Mouse (Mus musculus) MEL (cell line): Measurements from ENCODE around the gene Map1b. TPM values are rescaled to one million over a fixed set of nuclear protein-coding genes. Genes with fewer than 3 reads are reported as not detected.

Experiments used
- DNase-seq: peaks from one replicate; pipeline ENCODE4 v3.0.0; 2011; ENCODE audit warnings: low read depth, low spot score
- H3K27ac ChIP-seq: 2 replicates; pipeline ENCODE4 v1.5.1; 2012; ENCODE audit warnings: low read depth, mild to moderate bottlenecking, control low read depth, low read length, moderate library complexity; ENCODE audit not compliant: control insufficient read depth
- H3K27me3 ChIP-seq, 2 experiments: fragments of 150-350 bp in 1 of 2; sonication (generic) in 1 of 2; 2 replicates each; pipeline ENCODE4 v1.6.1; 2012; ENCODE audit warnings: low read length in 2 of 2, mild to moderate bottlenecking in 2 of 2, improper control_type of control experiment in 1 of 2, moderate library complexity in 1 of 2; ENCODE audit not compliant: insufficient read depth in 2 of 2, control insufficient read depth in 1 of 2
- H3K36me3 ChIP-seq, 2 experiments: 2 replicates each; pipeline ENCODE4 v1.6.1; 2012 to 2014; ENCODE audit warnings: low read length in 2 of 2, improper control_type of control experiment in 1 of 2, inconsistent platforms in 1 of 2, mild to moderate bottlenecking in 1 of 2; ENCODE audit not compliant: insufficient read depth in 2 of 2, control insufficient read depth in 1 of 2
- H3K4me1 ChIP-seq, 2 experiments: fragments of 150-350 bp in 1 of 2; sonication (generic) in 1 of 2; 2 replicates each; pipeline ENCODE4 v1.6.1; 2012; ENCODE audit warnings: low read length in 2 of 2, improper control_type of control experiment in 1 of 2, mild to moderate bottlenecking in 1 of 2; ENCODE audit not compliant: insufficient read depth in 2 of 2, control insufficient read depth in 1 of 2
- H3K4me3 ChIP-seq, 2 experiments: fragments of 150-350 bp in 1 of 2; sonication (generic) in 1 of 2; 2 replicates each; pipeline ENCODE4 v1.5.1; 2012; ENCODE audit warnings: low read depth in 2 of 2, low read length in 2 of 2, mild to moderate bottlenecking in 2 of 2, moderate library complexity in 2 of 2, control low read depth in 1 of 2, improper control_type of control experiment in 1 of 2; ENCODE audit not compliant: control insufficient read depth in 1 of 2, insufficient read depth in 1 of 2
- H3K79me2 ChIP-seq: 2 replicates; pipeline ENCODE4 v1.6.1; 2012; ENCODE audit warnings: mild to moderate bottlenecking, low read length, moderate library complexity; ENCODE audit not compliant: control insufficient read depth, poor library complexity, insufficient read depth
- H3K9ac ChIP-seq: 2 replicates; pipeline ENCODE4 v1.6.1; 2012; ENCODE audit warnings: low read depth, mild to moderate bottlenecking, control low read depth, low read length, moderate library complexity; ENCODE audit not compliant: control insufficient read depth, poor library complexity, severe bottlenecking
- H3K9me3 ChIP-seq: fragments of 150-350 bp; sonication (generic); replicated peaks from 2 replicates; pipeline ENCODE4 v1.6.1; 2012; ENCODE audit warnings: mild to moderate bottlenecking, low read length, improper control_type of control experiment, moderate library complexity; ENCODE audit not compliant: insufficient read depth
- CTCF ChIP-seq, 3 experiments: IDR thresholded peaks in 2 of 3; conservative IDR thresholded peaks in 1 of 3; 2 replicates each; pipeline ENCODE4 v1.5.1; 2011 to 2012; ENCODE audit warnings: low read length in 3 of 3, low read depth in 2 of 3, mild to moderate bottlenecking in 2 of 3, improper control_type of control experiment in 1 of 3, inconsistent platforms in 1 of 3, mixed read lengths in 1 of 3, moderate library complexity in 1 of 3; ENCODE audit not compliant: control insufficient read depth in 1 of 3, insufficient read depth in 1 of 3, poor library complexity in 1 of 3, severe bottlenecking in 1 of 3
- ELF1 ChIP-seq: IDR thresholded peaks from 2 replicates; pipeline ENCODE4 v1.6.1; 2014; ENCODE audit warnings: low read depth, mild to moderate bottlenecking, inconsistent platforms, low read length, improper control_type of control experiment, moderate library complexity
- EP300 ChIP-seq, 2 experiments: IDR thresholded peaks; 2 replicates each; pipeline ENCODE4 v1.6.1; 2011; ENCODE audit warnings: improper control_type of control experiment in 2 of 2, low read length in 2 of 2, low read depth in 1 of 2, mild to moderate bottlenecking in 1 of 2
- HCFC1 ChIP-seq: IDR thresholded peaks from 2 replicates; pipeline ENCODE4 v1.6.1; 2012; ENCODE audit warnings: low read depth, mild to moderate bottlenecking, inconsistent platforms, low read length, improper control_type of control experiment, moderate library complexity
- JUND ChIP-seq: IDR thresholded peaks from 2 replicates; pipeline ENCODE4 v1.6.1; 2011; ENCODE audit warnings: low read depth, mild to moderate bottlenecking, improper control_type of control experiment, low read length
- MEF2A ChIP-seq: IDR thresholded peaks from 2 replicates; pipeline ENCODE4 v1.6.1; 2014; ENCODE audit warnings: low read depth, mild to moderate bottlenecking, inconsistent platforms, low read length, improper control_type of control experiment; ENCODE audit not compliant: poor library complexity, insufficient replicate concordance, severe bottlenecking; ENCODE audit errors: extremely low read depth
- NELFE ChIP-seq: IDR thresholded peaks from 2 replicates; pipeline ENCODE4 v1.6.1; 2011; ENCODE audit warnings: low read depth, low read length, improper control_type of control experiment
- RAD21 ChIP-seq: IDR thresholded peaks from 2 replicates; pipeline ENCODE4 v1.6.1; 2011; ENCODE audit warnings: mild to moderate bottlenecking, low read depth, low read length, improper control_type of control experiment
- SMC3 ChIP-seq: IDR thresholded peaks from 2 replicates; pipeline ENCODE4 v1.6.1; 2011; ENCODE audit warnings: low read depth, low read length, improper control_type of control experiment
- TBP ChIP-seq: IDR thresholded peaks from 2 replicates; pipeline ENCODE4 v1.8.0; 2011; ENCODE audit warnings: low read depth, low read length, improper control_type of control experiment
- ZKSCAN1 ChIP-seq: IDR thresholded peaks from 2 replicates; pipeline ENCODE4 v1.6.1; 2012; ENCODE audit warnings: low read depth, mild to moderate bottlenecking, inconsistent platforms, low read length, improper control_type of control experiment, moderate library complexity
- ZNF384 ChIP-seq: IDR thresholded peaks from 2 replicates; pipeline ENCODE4 v1.6.1; 2012; ENCODE audit warnings: low read depth, mild to moderate bottlenecking, inconsistent platforms, low read length, improper control_type of control experiment
- polyA plus RNA-seq, 2 experiments: library from polyadenylated mRNA; stranded (reverse) in 1 of 2; unstranded in 1 of 2; fragments of >175 nt in 1 of 2; fragments of >200 nt in 1 of 2; gene quantifications; 2 replicates each; pipeline versions ENCODE4 v1.2.1 to v1.2.4; 2012; ENCODE audit warnings: low replicate concordance in 2 of 2, low read depth in 1 of 2; ENCODE audit not compliant: insufficient read length in 2 of 2, insufficient read depth in 1 of 2, missing spikeins in 1 of 2
- total RNA-seq: library from RNA; depleted of rRNA; stranded (reverse); fragments of 300-350 nt; gene quantifications from 2 replicates; pipeline ENCODE4 v1.2.3, GENCODE M21; 2012

The Map1b gene
- total and polyA plus RNA-seq, 3 experiments = not detected

DNA sequence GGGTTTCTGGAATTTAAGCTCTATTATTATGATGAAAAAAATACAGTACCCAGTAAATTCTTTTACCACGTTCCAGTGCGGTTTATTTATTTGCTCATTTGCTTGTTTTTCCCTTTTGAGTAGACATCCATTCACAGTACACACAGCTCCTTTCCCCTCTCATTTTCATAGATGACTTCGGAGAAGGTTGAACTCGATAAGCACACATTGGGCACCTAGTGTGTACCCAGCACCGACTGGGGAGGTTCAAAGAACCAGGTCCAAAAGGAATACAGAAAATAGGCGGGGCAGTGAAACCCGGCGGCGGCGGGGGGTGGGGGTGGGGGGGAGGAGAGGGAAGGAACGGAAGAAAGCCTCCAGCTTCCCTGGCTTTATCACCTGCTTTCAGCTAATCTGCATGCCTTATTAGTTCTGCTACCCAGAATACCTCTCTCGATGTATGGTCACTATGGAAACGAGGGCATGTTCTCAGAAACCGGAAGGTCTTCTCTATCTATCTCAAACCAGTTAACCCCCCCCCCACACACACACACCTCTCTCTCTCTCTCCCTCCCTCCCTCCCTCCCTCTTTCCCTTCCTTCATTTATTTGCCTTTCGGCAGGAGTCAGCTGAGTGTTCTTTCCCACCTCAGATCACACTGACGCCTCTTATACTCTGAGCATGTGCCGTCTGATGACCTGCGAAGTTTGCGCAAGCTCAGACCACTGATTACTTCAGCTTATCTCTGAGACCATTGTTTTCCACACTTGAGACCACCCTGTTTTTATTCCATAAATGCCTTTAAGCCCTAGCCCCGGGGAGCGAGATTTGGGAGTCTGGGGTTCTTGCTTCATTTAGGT lies 25.3 kb upstream of the Map1b start:
- TF ChIP-seq NELFE = no peak
- TF ChIP-seq MEF2A = no peak

DNA sequence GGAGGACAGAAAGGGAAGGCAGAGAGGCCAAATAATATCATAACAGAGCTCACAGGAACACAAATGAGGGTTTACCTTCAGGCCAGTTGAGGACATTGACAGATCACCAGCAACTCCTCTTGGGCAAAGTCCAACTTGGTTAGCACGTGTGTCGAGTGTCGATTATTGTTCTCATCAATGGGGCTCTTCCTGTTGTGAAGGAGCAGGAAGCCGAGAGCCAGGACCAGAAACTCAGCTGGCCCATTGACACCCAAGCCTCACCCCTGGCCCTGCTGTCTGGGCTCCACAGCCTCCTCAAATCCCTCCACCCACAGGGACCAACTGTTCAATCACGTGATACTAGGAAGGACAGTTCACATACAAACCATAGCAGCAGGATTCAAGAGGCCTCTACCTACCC lies 22.9 kb upstream of the Map1b start:
- TF ChIP-seq ELF1 = no peak
- no peak for TF ChIP-seq ZNF384
- TF ChIP-seq CTCF (IDR thresholded peaks at IDR 0.05 in 2 of 3, conservative IDR thresholded peaks at IDR 0.05 in 1 of 3; ENCODE audit: control insufficient read depth in 1 of 3, insufficient read depth in 1 of 3, low read depth in 2 of 3, low read length in 3 of 3, poor library complexity in 1 of 3, severe bottlenecking in 1 of 3) = no peak
- no peak for TF ChIP-seq ZKSCAN1
- TF ChIP-seq SMC3 = no peak
- no peak for TF ChIP-seq EP300 (IDR thresholded peaks at IDR 0.05; ENCODE audit: low read depth in 1 of 2, low read length in 2 of 2)
- no peak for TF ChIP-seq JUND
- no peak overlapping the region for H3K27ac ChIP-seq
- no peak overlapping the region for H3K9ac ChIP-seq
- H3K79me2 ChIP-seq = no peaks in the 10 kb centered on the region
- no peaks in the 10 kb centered on the region for H3K4me1 ChIP-seq
- no peaks in the 10 kb centered on the region for H3K27me3 ChIP-seq
- no peaks in the 10 kb centered on the region for H3K9me3 ChIP-seq
- no peak overlapping the region for H3K4me3 ChIP-seq
- H3K36me3 ChIP-seq = no peaks in the 10 kb centered on the region
- DNase-seq = no peak

More for the DNA sequence above, 25.3 kb upstream of the Map1b start:
- no peak for DNase-seq
- no peaks in the 10 kb centered on the region for H3K27me3 ChIP-seq
- H3K9me3 ChIP-seq = no peaks in the 10 kb centered on the region
- H3K36me3 ChIP-seq = no peaks in the 10 kb centered on the region
- no peak overlapping the region for H3K27ac ChIP-seq
- no peak overlapping the region for H3K9ac ChIP-seq
- no peak overlapping the region for H3K4me3 ChIP-seq
- H3K79me2 ChIP-seq = no peaks in the 10 kb centered on the region
- H3K4me1 ChIP-seq = no peaks in the 10 kb centered on the region

DNA sequence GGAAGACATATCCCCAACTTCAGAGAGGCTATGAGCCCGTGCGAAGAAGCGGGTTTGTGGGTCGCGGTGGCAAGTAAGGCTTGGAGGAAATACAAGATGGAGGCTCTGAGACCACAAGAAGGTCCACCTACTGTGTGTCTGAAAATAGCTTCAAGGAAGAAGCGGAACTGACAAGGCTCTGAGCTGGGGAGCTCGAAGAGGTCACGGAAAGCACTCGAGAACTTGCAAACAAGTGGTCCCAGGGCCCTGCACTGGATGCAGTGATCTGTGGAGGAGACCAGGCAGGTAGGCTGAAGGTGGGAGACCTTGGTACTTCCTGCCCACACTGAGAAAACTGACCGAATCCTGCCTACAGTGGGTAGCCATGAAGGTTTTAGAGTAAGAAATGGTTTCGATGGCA lies 22.5 kb upstream of the Map1b start:
- DNase-seq = no peak
- TF ChIP-seq EP300 (IDR thresholded peaks at IDR 0.05; ENCODE audit: low read depth in 1 of 2, low read length in 2 of 2) (no peak), RAD21 (no peak), TBP (no peak), MEF2A (no peak), HCFC1 (no peak)
- no peaks in the 10 kb centered on the region for H3K4me1 ChIP-seq
- no peak overlapping the region for H3K4me3 ChIP-seq
- H3K79me2 ChIP-seq = no peaks in the 10 kb centered on the region
- no peak overlapping the region for H3K27ac ChIP-seq
- no peaks in the 10 kb centered on the region for H3K36me3 ChIP-seq
- H3K9me3 ChIP-seq = no peaks in the 10 kb centered on the region
- H3K9ac ChIP-seq = no peak overlapping the region
- no peaks in the 10 kb centered on the region for H3K27me3 ChIP-seq
